Mouse (Mus musculus): ENCODE results near the gene Socs1. TPM values are rescaled to one million over a fixed set of nuclear protein-coding genes. Genes with fewer than 3 reads are reported as not detected.

Gene Socs1
- polyA plus RNA-seq, 1 experiment: 8.8 TPM

GRCm38 (mm10) chr16:10782377-10783151 is 2.8 kb downstream of the Socs1 start:
- 66% methylated on average over 6 of the region's 6 CpGs for WGBS
- DNase-seq: no peak
- Histone ChIP-seq H3K4me1 (ENCODE audit: control insufficient read depth, insufficient read depth, low read length) (peaks cover 2% of the 10 kb centered on the region), H3K4me3 (replicated peaks; ENCODE audit: extremely low read depth, low read depth, low read length) (no peak overlapping the region)
- TF ChIP-seq POLR2A (IDR thresholded peaks at IDR 0.05; ENCODE audit: borderline replicate concordance, extremely low read depth, low read depth, low read length) (no peak), CTCF (IDR thresholded peaks at IDR 0.05; ENCODE audit: insufficient read depth, low read length) (no peak)

GRCm38 (mm10) chr16:10781862-10782371 is 3.4 kb downstream of the Socs1 start:
- H3K4me1 ChIP-seq (ENCODE audit: control insufficient read depth, insufficient read depth, low read length): peaks cover 2% of the 10 kb centered on the region
- DNase-seq: no peak
- H3K4me3 ChIP-seq (replicated peaks; ENCODE audit: extremely low read depth, low read depth, low read length): no peak overlapping the region
- no peak for TF ChIP-seq CTCF (IDR thresholded peaks at IDR 0.05; ENCODE audit: insufficient read depth, low read length)
- TF ChIP-seq POLR2A (IDR thresholded peaks at IDR 0.05; ENCODE audit: borderline replicate concordance, extremely low read depth, low read depth, low read length): no peak
- 66% methylated on average over 9 of the region's 9 CpGs for WGBS

GRCm38 (mm10) chr16:10780631-10781120 is 4.7 kb downstream of the Socs1 start:
- TF ChIP-seq CTCF (IDR thresholded peaks at IDR 0.05; ENCODE audit: insufficient read depth, low read length) (no peak), POLR2A (IDR thresholded peaks at IDR 0.05; ENCODE audit: borderline replicate concordance, extremely low read depth, low read depth, low read length) (no peak)
- no peak overlapping the region for H3K4me3 ChIP-seq (replicated peaks; ENCODE audit: extremely low read depth, low read depth, low read length)
- 81% methylated on average over 5 of the region's 5 CpGs for WGBS
- no peaks in the 10 kb centered on the region; the same call in none of the 2 replicates for H3K4me1 ChIP-seq (ENCODE audit: control insufficient read depth, insufficient read depth, low read length)
- no peak for DNase-seq

GRCm38 (mm10) chr16:10777579-10778160 is 7.7 kb downstream of the Socs1 start:
- Histone ChIP-seq H3K4me3 (replicated peaks; ENCODE audit: extremely low read depth, low read depth, low read length) (no peak overlapping the region), H3K4me1 (ENCODE audit: control insufficient read depth, insufficient read depth, low read length) (no peaks in the 10 kb centered on the region; the same call in 1 of the 2 replicates)
- 59% methylated on average over 5 of the region's 5 CpGs for WGBS
- no peak for TF ChIP-seq POLR2A (IDR thresholded peaks at IDR 0.05; ENCODE audit: borderline replicate concordance, extremely low read depth, low read depth, low read length)
- no peak for TF ChIP-seq CTCF (IDR thresholded peaks at IDR 0.05; ENCODE audit: insufficient read depth, low read length)
- DNase-seq: no peak

- 43% methylated on average over 7 of the region's 7 CpGs for WGBS
- H3K4me3 ChIP-seq (replicated peaks; ENCODE audit: extremely low read depth, low read depth, low read length): no peak overlapping the region
- TF ChIP-seq POLR2A (IDR thresholded peaks at IDR 0.05; ENCODE audit: borderline replicate concordance, extremely low read depth, low read depth, low read length) (no peak), CTCF (IDR thresholded peaks at IDR 0.05; ENCODE audit: insufficient read depth, low read length) (no peak)
Observed at GRCm38 (mm10) chr16:10776322-10776721, 9.0 kb downstream of the Socs1 start.

GRCm38 (mm10) chr16:10774726-10775125 is 10.6 kb downstream of the Socs1 start:
- no peak overlapping the region for H3K4me3 ChIP-seq (replicated peaks; ENCODE audit: extremely low read depth, low read depth, low read length)
- no peak for TF ChIP-seq POLR2A (IDR thresholded peaks at IDR 0.05; ENCODE audit: borderline replicate concordance, extremely low read depth, low read depth, low read length)
- TF ChIP-seq CTCF (IDR thresholded peaks at IDR 0.05; ENCODE audit: insufficient read depth, low read length): no peak
- no peak for DNase-seq
- 53% methylated on average over 4 of the region's 4 CpGs for WGBS
- H3K4me1 ChIP-seq (ENCODE audit: control insufficient read depth, insufficient read depth, low read length): 0 out of 2 replicates have a peak, but pooled peaks cover 3% of the 10 kb centered on the region

More at GRCm38 (mm10) chr16:10776322-10776721, 9.0 kb downstream of the Socs1 start:
- DNase-seq: no peak
- no peaks in the 10 kb centered on the region for H3K4me1 ChIP-seq (ENCODE audit: control insufficient read depth, insufficient read depth, low read length)

- TF ChIP-seq POLR2A (IDR thresholded peaks at IDR 0.05; ENCODE audit: borderline replicate concordance, extremely low read depth, low read depth, low read length) (no peak), CTCF (IDR thresholded peaks at IDR 0.05; ENCODE audit: insufficient read depth, low read length) (no peak)
- 88% methylated on average over 8 of the region's 8 CpGs for WGBS
- H3K4me1 ChIP-seq (ENCODE audit: control insufficient read depth, insufficient read depth, low read length): 0 out of 2 replicates have a peak, but pooled peaks cover 3% of the 10 kb centered on the region
- no peak overlapping the region for H3K4me3 ChIP-seq (replicated peaks; ENCODE audit: extremely low read depth, low read depth, low read length)
- no peak for DNase-seq
Observed at GRCm38 (mm10) chr16:10773543-10773942, 11.8 kb downstream of the Socs1 start.

- Histone ChIP-seq H3K4me3 (replicated peaks; ENCODE audit: extremely low read depth, low read depth, low read length) (no peak overlapping the region), H3K4me1 (ENCODE audit: control insufficient read depth, insufficient read depth, low read length) (0 out of 2 replicates have a peak, but pooled peaks cover 3% of the 10 kb centered on the region)
- TF ChIP-seq CTCF (IDR thresholded peaks at IDR 0.05; ENCODE audit: insufficient read depth, low read length) (no peak), POLR2A (IDR thresholded peaks at IDR 0.05; ENCODE audit: borderline replicate concordance, extremely low read depth, low read depth, low read length) (no peak)
- WGBS: 65% methylated on average over 19 of the region's 19 CpGs
- no peak for DNase-seq
Observed at GRCm38 (mm10) chr16:10771769-10772510, 13.4 kb downstream of the Socs1 start.

Measured in lung, adult 2 months (tissue).